Mouse (Mus musculus) spleen, adult 2 months (tissue): ENCODE measurements around the gene Vti1a.

Experiments used
- CTCF ChIP-seq: fragments of 200-500 bp; IDR thresholded peaks from 2 replicates; pipeline ENCODE4 v1.5.1; 2011; ENCODE audit warnings: mild to moderate bottlenecking, inconsistent platforms; ENCODE audit not compliant: insufficient read depth, insufficient read length, insufficient replicate concordance; ENCODE audit errors: extremely low read depth
- POLR2A ChIP-seq: fragments of 200-500 bp; IDR thresholded peaks from 2 replicates; pipeline ENCODE4 v1.6.1; 2011; ENCODE audit warnings: low read depth, low read length, inconsistent platforms

DNA sequence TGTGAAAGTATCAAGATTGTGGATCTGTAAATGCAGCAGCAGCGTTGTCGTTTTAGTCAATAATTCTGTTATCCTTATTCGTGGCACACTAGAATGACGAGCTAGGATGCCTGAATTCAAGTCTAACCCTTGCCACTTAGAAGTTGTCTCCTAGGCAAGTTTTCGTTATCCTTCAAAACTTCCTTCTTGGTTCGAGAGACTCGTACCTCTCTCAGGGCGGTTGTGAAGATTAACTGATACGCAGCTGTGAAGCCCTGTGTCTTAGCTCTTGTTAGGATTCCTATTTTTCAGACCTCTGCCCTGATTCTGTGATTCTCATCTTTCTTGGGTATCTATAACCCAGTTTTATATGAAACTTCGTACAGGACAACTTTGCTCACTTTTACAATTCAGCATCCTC lies 806 bp downstream of the Vti1a start:
- no peak for TF ChIP-seq CTCF
- TF ChIP-seq POLR2A: no peak
